Mouse (Mus musculus): ENCODE measurements around the gene Gm1330.
"Not testable (repeated sequence)": the region's sequence is repeated elsewhere in the genome, so short reads cannot be mapped to it uniquely, and the experiment has no call there.

The Gm1330 gene

GRCm38 (mm10) chr2:149003151-149003550 is at the start of gene Gm1330:
TSS of gene Gm1330 (minus strand) at chr2:149003251.
- no peak for DNase-seq (ENCODE audit: low read depth in 1 of 2, low spot score in 2 of 2)

- not testable (repeated sequence) for DNase-seq (ENCODE audit: low read depth in 1 of 2, low spot score in 2 of 2)
Observed at GRCm38 (mm10) chr2:149017137-149017536, 14.1 kb upstream of the Gm1330 start, which contains the start of gene Gm10750. TSS of gene Gm10750 (minus strand) at chr2:149017237.

- DNase-seq (ENCODE audit: low read depth in 1 of 2, low spot score in 2 of 2), result no peak
Observed at GRCm38 (mm10) chr2:149004826-149005225, 1.8 kb upstream of the Gm1330 start.

DNA sequence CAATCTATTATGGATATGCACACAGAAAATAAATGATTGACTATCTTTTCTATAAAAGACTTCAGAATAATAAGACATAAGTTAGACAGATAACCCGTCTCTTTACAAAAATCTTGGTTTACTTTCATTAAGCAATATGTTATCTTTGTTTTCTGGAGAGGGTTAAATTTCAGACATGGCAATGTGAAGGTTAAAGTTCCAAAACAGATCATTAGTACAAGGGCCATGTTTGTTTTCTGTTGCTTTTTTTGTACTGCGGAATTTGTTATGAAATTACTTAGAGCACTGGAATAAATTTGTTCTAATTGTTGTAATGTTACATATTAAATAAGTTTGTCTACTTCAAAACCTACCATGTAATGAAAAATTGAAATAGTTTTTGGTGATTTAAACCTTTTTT is 7.9 kb downstream of the Gm1330 start:
- DNase-seq (ENCODE audit: low read depth in 1 of 2, low spot score in 2 of 2), result no peak

All from monocyte, adult 2 months (primary cell).